Mouse (Mus musculus) midbrain, embryonic 14.5 days (tissue): ENCODE data around the gene Meis2. TPM values are rescaled to one million over a fixed set of nuclear protein-coding genes. Genes with fewer than 3 reads are reported as not detected.
A peak's percentile ranks its signal among the peaks of the same experiment; 100 is the strongest.

Experiments
- ATAC-seq: fragments of 200-750 bp; cut with Nextera tagmentation; 2 replicates; pipeline ENCODE4 v1.8.0; 2017; ENCODE audit warnings: moderate number of reproducible peaks, moderate library complexity; ENCODE audit not compliant: low FRiP score, low TSS enrichment
- DNase-seq: peaks from one replicate; pipeline ENCODE4 v3.0.0-alpha.2; 2015
- H3K27ac ChIP-seq: fragments of 300-500 bp; sonication (generic); replicated peaks from 2 replicates; pipeline ENCODE4 v1.5.1; 2014; ENCODE audit warnings: mild to moderate bottlenecking, low read depth, low read length, moderate library complexity
- H3K27me3 ChIP-seq: fragments of 300-500 bp; sonication (generic); 2 replicates; pipeline ENCODE4 v1.6.1; 2014; ENCODE audit warnings: low read length, control low read depth, mixed read lengths; ENCODE audit not compliant: control insufficient read depth, insufficient read depth
- H3K36me3 ChIP-seq: fragments of 300-500 bp; sonication (generic); 2 replicates; pipeline ENCODE4 v1.6.1; 2014; ENCODE audit warnings: low read length, control low read depth; ENCODE audit not compliant: control insufficient read depth, insufficient read depth
- H3K4me1 ChIP-seq: fragments of 300-500 bp; sonication (generic); 2 replicates; pipeline ENCODE4 v1.6.1; 2014; ENCODE audit warnings: mild to moderate bottlenecking, antibody characterized with exemption, low read length, control low read depth; ENCODE audit not compliant: control insufficient read depth, insufficient read depth
- H3K4me2 ChIP-seq: fragments of 300-500 bp; sonication (generic); 2 replicates; pipeline ENCODE4 v1.6.1; 2014; ENCODE audit warnings: mild to moderate bottlenecking, low read length, moderate library complexity
- H3K4me3 ChIP-seq: fragments of 300-500 bp; sonication (generic); replicated peaks from 2 replicates; pipeline ENCODE4 v1.5.1; 2014; ENCODE audit warnings: low read depth, low read length
- H3K9ac ChIP-seq: fragments of 300-500 bp; sonication (generic); replicated peaks from 2 replicates; pipeline ENCODE4 v1.6.1; 2014; ENCODE audit warnings: mild to moderate bottlenecking, low read length, moderate library complexity
- H3K9me3 ChIP-seq: fragments of 300-500 bp; sonication (generic); 2 replicates; pipeline ENCODE4 v1.6.1; 2016; ENCODE audit warnings: low read length, control low read depth, mixed read lengths; ENCODE audit not compliant: control insufficient read depth
- WGBS: fragments of 180-500 bp; shearing (Covaris S2); extraction: QIAGEN DNeasy Blood & Tissue Kit; methylation state at CpG from one replicate; pipeline ENCODE4 v1.1.7; 2014; 5-methylcytosine and 5-hydroxymethylcytosine counted together
- polyA plus RNA-seq: library from polyadenylated mRNA; unstranded; fragments of >200 nt; fragmentation: Nextera tagmentation; extraction: Ambion mirVana; gene quantifications from 2 replicates; pipeline ENCODE4 v1.2.1, GENCODE M21; 2014

Meis2 gene
- polyA plus RNA-seq, 1 experiment from 2014 or later, result 84.9 TPM

DNA sequence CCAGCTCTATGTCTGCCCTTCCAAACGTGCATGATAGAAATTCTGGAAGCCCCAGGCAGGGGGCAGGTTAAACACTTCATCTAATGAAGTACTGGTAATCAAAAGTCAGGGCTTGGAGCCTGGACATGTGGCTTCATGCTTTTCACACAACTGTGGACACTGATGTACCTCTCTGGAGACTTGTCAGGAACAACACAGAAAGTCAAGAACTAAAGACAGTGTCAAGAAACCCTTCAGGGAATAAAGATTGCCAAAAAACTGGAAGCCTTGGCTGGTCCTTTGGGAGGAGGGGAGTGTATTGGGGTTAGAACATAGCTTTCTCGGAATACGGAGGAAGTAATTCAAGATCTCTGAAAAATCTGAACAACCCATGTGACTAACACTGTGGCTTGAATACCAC is 37.5 kb downstream of the Meis2 start:
- ATAC-seq (no peak), DNase-seq (no peak)
- Histone ChIP-seq H3K9me3 (no peaks in the 10 kb centered on the region), H3K27me3 (no peaks in the 10 kb centered on the region), H3K27ac (no peak overlapping the region), H3K4me2 (no peak overlapping the region), H3K4me1 (no peaks in the 10 kb centered on the region), H3K4me3 (no peak overlapping the region), H3K9ac (no peak overlapping the region), H3K36me3 (0 out of 2 replicates have a peak, but pooled peaks cover 3% of the 10 kb centered on the region)
- 63% methylated on average over 3 of the region's 3 CpGs for WGBS

DNA sequence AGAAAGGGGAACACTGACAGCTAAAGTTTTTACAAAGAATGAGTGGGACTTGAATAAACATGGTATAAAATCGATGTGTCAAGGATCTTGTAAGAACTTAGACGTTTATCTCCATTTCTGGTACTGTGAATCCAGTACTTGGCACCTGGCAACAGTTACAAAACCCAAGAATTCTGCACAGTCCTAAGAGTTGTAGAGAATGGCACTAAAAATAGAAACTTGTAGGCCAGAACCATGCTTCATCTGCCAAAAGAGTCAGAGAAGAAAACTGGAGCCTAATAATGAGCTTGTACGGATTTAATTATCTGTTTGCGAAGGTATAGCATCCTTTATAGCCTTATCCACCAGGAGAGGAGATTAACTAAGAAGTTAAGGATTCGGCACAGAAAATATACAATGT is 42.8 kb downstream of the Meis2 start:
- Histone ChIP-seq H3K9me3 (no peaks in the 10 kb centered on the region), H3K27me3 (no peaks in the 10 kb centered on the region), H3K4me1 (peaks cover 32% of the 10 kb centered on the region), H3K36me3 (no peaks in the 10 kb centered on the region), H3K9ac (no peak overlapping the region), H3K4me2 (no peak overlapping the region), H3K4me3 (no peak overlapping the region), H3K27ac (no peak overlapping the region)
- 86% methylated on average over 5 of the region's 5 CpGs for WGBS
- DNase-seq (no peak), ATAC-seq (no peak)

DNA sequence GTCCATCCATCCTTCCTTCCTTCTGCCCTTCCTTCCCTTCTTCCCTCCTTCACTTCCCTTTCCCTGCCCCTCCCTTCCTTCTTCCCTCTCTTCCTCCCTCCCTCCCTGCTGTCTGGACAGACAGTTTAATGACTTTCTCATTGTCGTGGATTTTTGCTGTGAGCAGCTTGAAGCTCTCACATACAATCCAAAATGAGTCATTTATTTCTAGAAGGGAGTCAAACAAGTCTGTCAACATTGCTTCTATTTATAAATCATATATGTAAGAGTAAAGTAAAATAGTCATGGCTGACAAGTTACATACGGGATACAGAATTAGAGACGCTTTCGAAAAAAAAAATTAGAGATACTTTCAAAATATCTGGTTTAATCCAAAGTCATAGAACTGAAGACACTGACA is 43.7 kb downstream of the Meis2 start:
- H3K36me3 ChIP-seq, result no peaks in the 10 kb centered on the region
- peaks cover 32% of the 10 kb centered on the region for H3K4me1 ChIP-seq
- H3K4me2 ChIP-seq, result no peak overlapping the region
- no peak overlapping the region for H3K9ac ChIP-seq
- no peak overlapping the region for H3K4me3 ChIP-seq
- no peak overlapping the region for H3K27ac ChIP-seq
- no peak for DNase-seq
- ATAC-seq, result no peak
- no peaks in the 10 kb centered on the region for H3K9me3 ChIP-seq
- 66% methylated on average over 4 of the region's 4 CpGs for WGBS
- no peaks in the 10 kb centered on the region for H3K27me3 ChIP-seq

DNA sequence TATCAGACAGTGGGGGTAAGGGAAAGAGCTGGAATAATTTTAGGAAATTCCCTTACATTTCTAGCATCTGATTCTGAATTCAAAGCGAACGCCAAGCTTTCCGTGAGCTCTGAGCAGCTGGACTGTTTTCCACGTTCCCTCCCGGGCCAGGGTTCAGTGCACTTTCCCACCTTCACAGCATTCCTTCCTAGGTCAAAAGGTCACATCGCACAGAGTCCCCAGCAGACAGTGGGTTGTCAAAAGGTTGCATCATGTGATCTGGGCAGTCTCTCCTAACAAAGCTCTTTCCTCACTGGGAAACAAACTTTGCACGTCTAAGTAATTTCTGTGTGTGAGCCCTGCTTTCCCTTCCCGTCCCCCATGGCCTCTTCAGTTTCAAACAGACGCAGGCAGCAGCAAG is 44.6 kb downstream of the Meis2 start:
- Histone ChIP-seq H3K27me3 (no peaks in the 10 kb centered on the region), H3K9me3 (no peaks in the 10 kb centered on the region), H3K36me3 (no peaks in the 10 kb centered on the region), H3K4me2 (peak overlapping the region; percentile 40), H3K27ac (peak overlapping the region; percentile 80), H3K9ac (peak overlapping the region; percentile 0; the same call in 1 of the 2 replicates), H3K4me1 (peaks cover 32% of the 10 kb centered on the region), H3K4me3 (no peak overlapping the region)
- DNase-seq (no peak), ATAC-seq (no peak)
- WGBS, result 4% methylated on average over 9 of the region's 9 CpGs

DNA sequence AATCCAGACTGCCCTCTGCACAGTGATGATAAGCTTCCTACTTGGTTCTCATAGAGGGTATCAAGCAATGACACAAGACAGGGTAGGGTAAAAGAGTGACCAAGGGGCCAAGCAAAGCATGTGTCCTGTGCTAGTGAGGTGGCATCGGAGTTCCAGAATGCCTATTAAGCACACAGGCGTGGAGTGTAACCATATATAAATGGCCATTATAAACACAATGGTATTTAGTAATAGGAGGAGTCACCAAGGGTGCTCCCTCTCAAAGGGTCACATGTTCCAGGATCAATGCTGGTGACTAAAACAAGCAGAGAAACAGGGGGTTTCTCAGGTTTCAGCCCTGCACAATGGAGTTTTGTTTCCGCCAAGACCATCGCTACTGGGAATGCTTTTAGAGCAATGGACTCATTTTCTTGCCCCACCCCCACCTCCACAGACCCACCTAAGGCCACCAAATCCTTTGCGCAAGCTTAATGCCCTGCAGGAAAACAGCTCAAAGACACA is 45.1 kb downstream of the Meis2 start:
- DNase-seq (peak; percentile 59), ATAC-seq (peak; percentile 34)
- peak overlapping the region; percentile 0; the same call in 1 of the 2 replicates for H3K9ac ChIP-seq

DNA sequence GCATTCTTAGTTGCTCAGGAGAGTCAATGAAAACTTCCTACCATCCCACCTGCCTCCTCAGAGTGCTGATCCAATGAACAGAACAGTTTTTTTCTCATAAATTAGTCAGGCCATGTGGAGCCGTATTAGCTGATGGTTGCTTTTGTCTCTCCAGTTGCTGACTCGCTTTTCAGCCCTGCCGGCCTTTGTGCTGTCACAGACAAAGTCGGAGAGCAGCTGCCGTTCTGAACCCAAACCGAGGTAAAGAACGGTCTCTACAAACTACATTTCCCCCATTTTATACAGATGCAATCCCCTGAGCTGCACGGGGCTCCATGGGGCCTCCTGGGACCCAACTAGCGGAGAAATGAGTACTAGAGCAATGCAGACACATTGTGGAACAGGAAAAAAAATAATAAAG is 45.7 kb downstream of the Meis2 start:
- Histone ChIP-seq H3K27me3 (no peaks in the 10 kb centered on the region), H3K4me1 (peaks cover 32% of the 10 kb centered on the region), H3K9me3 (no peaks in the 10 kb centered on the region), H3K36me3 (no peaks in the 10 kb centered on the region), H3K4me3 (no peak overlapping the region), H3K9ac (peak overlapping the region; percentile 0; the same call in 1 of the 2 replicates), H3K4me2 (peak overlapping the region; percentile 40), H3K27ac (peak overlapping the region; percentile 80)
- DNase-seq (peak; percentile 80), ATAC-seq (peak; percentile 74)
- WGBS, result 3% methylated on average over 9 of the region's 9 CpGs

More for the DNA sequence above, 45.1 kb downstream of the Meis2 start:
- no peaks in the 10 kb centered on the region for H3K36me3 ChIP-seq
- H3K4me1 ChIP-seq, result peaks cover 32% of the 10 kb centered on the region
- H3K4me3 ChIP-seq, result no peak overlapping the region
- peak overlapping the region; percentile 80 for H3K27ac ChIP-seq
- H3K9me3 ChIP-seq, result no peaks in the 10 kb centered on the region
- H3K4me2 ChIP-seq, result peak overlapping the region; percentile 40
- H3K27me3 ChIP-seq, result no peaks in the 10 kb centered on the region
- WGBS, result 7% methylated on average over 5 of the region's 5 CpGs

DNA sequence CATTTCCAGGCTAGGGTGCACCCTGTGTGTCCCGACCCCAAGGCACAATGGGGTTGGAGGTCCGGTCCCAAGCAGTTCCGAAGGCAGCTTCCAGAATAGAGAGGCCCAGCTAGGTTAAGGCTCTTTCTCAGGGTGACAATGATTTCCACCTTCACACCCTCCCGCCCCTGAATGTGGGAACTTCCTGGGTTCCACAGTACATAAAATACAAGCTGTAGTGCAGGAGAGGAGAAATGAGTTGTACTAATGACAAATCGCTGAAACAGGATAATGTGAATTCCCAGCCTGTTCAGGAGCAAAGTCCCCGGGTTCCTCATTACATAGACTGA is 46.2 kb downstream of the Meis2 start:
- no peaks in the 10 kb centered on the region for H3K9me3 ChIP-seq
- DNase-seq (peak; percentile 54), ATAC-seq (peak; percentile 31; the same call in 1 of the 2 replicates)
- H3K4me2 ChIP-seq, result peak overlapping the region; percentile 40
- H3K4me3 ChIP-seq, result no peak overlapping the region
- H3K27me3 ChIP-seq, result no peaks in the 10 kb centered on the region
- 7% methylated on average over 6 of the region's 6 CpGs for WGBS
- H3K36me3 ChIP-seq, result no peaks in the 10 kb centered on the region
- H3K4me1 ChIP-seq, result peaks cover 32% of the 10 kb centered on the region
- H3K27ac ChIP-seq, result peak overlapping the region; percentile 80
- H3K9ac ChIP-seq, result 0 out of 2 replicates have a peak overlapping the region, but pooled peaks have one; percentile 6

DNA sequence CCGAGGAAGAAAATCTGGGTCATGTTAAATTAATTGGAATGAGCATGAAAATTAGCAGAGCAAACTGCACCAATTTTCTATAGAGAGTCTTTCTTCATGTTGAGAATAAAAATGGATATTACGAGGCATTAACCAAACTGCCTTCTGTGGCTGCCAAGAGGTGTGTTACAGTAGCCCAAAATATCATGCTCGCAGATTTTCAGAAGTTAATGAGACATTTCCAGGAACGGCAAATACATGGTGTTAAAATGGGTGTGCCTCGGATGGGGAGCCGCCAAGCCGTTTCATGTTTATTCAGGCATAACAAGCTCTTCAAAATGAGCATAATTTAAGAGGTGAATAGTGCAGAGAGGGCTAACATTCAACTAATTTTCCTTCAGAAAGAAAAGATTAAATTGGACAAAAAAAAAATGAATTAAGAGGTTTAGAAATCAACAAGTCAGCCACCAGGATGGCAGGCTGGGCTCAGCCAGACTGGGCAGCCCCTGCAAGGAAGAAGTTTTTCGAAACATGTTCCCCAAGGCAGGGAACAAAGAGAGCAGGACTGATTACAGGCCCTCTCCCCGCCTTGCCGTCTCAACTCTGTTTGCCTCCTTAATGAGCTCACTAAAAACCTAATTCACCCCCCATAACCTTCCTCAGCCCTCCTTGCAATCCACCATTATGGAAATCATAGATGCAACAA is 46.7 kb downstream of the Meis2 start:
- DNase-seq, result peak; percentile 41
- Histone ChIP-seq H3K36me3 (no peaks in the 10 kb centered on the region), H3K9me3 (no peaks in the 10 kb centered on the region), H3K4me2 (peak overlapping the region; percentile 40), H3K9ac (0 out of 2 replicates have a peak overlapping the region, but pooled peaks have one; percentile 6), H3K4me3 (no peak overlapping the region), H3K27me3 (no peaks in the 10 kb centered on the region), H3K4me1 (peaks cover 32% of the 10 kb centered on the region), H3K27ac (peak overlapping the region; percentile 80)
- 16% methylated on average over 10 of the region's 10 CpGs for WGBS
- no peak; the same call in 1 of the 2 replicates for ATAC-seq

DNA sequence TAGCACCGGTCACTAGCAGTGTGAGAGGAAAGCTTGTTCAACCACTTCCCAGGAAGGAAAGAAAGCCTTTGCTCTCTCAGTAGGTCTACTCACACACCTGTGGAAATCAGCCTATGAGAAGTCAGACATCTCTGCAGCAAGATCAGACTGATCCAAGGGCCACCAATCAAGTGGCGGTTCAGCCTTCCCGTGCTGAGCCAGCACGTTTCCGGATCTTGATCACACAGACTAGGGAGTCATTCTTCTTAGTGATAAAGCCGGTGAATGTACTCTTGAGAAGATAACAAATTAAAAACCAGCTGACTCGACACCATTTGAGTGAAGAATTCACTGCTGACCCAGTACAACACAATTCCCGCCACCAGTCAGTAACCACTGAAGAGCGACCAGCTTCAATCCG is 50.1 kb downstream of the Meis2 start:
- Histone ChIP-seq H3K4me1 (peaks cover 23% of the 10 kb centered on the region), H3K9me3 (no peaks in the 10 kb centered on the region), H3K36me3 (no peaks in the 10 kb centered on the region), H3K4me3 (no peak overlapping the region), H3K9ac (no peak overlapping the region), H3K27me3 (no peaks in the 10 kb centered on the region), H3K27ac (no peak overlapping the region), H3K4me2 (no peak overlapping the region)
- DNase-seq (no peak), ATAC-seq (no peak)
- 61% methylated on average over 10 of the region's 10 CpGs for WGBS
